Mouse (Mus musculus): ENCODE measurements around the gene 1700029J07Rik.

GRCm38 (mm10) chr8:45990631-45991310, 15.7 kb upstream of the 1700029J07Rik start:
- TF ChIP-seq CTCF (conservative IDR thresholded peaks at IDR 0.05; ENCODE audit: low read length) (no peak), POU5F1 (IDR thresholded peaks at IDR 0.05; ENCODE audit: borderline replicate concordance, low read length) (no peak), NANOG (IDR thresholded peaks at IDR 0.05; ENCODE audit: borderline replicate concordance, low read length) (no peak)
